Mouse (Mus musculus) forebrain, embryonic 10.5 days (tissue): ENCODE results near the gene Shroom3. TPM values are rescaled to one million over a fixed set of nuclear protein-coding genes. Genes with fewer than 3 reads are reported as not detected.
A peak's percentile ranks its signal among the peaks of the same experiment; 100 is the strongest.

Source experiments
- DNase-seq: peaks from one replicate; pipeline ENCODE4 v3.0.0-alpha.2; 2017; ENCODE audit warnings: low spot score; ENCODE audit errors: extremely low spot score
- H3K27ac ChIP-seq: fragments of 300-500 bp; sonication (generic); 2 replicates; pipeline ENCODE4 v1.5.1; 2016; ENCODE audit warnings: mild to moderate bottlenecking
- H3K27me3 ChIP-seq: fragments of 300-500 bp; sonication (generic); 2 replicates; pipeline ENCODE4 v1.6.1; 2016; ENCODE audit warnings: mild to moderate bottlenecking; ENCODE audit not compliant: poor library complexity, severe bottlenecking
- H3K36me3 ChIP-seq: fragments of 300-500 bp; sonication (generic); replicated peaks from 2 replicates; pipeline ENCODE4 v1.6.1; 2016; ENCODE audit warnings: mild to moderate bottlenecking, moderate library complexity
- H3K4me1 ChIP-seq: fragments of 300-500 bp; sonication (generic); 2 replicates; pipeline ENCODE4 v1.6.1; 2016
- H3K4me3 ChIP-seq: fragments of 300-500 bp; sonication (generic); 2 replicates; pipeline ENCODE4 v1.5.1; 2016; ENCODE audit warnings: mild to moderate bottlenecking, moderate library complexity
- H3K9me3 ChIP-seq: fragments of 300-500 bp; sonication (generic); 2 replicates; pipeline ENCODE4 v1.6.1; 2016; ENCODE audit warnings: mild to moderate bottlenecking, moderate library complexity
- WGBS: fragments of 180-500 bp; shearing (Covaris S2); methylation state at CpG from one replicate; pipeline ENCODE4 v1.1.7; 2016; 5-methylcytosine and 5-hydroxymethylcytosine counted together
- polyA plus RNA-seq: library from polyadenylated mRNA; unstranded; fragments of >200 nt; fragmentation: Nextera tagmentation; extraction: Ambion mirVana; gene quantifications from 2 replicates; pipeline ENCODE4 v1.2.1, GENCODE M21; 2016

The Shroom3 gene
- polyA plus RNA-seq, 1 experiment from 2014 or later: 8.1 TPM

GRCm38 (mm10) chr5:92729221-92729620 lies 46.0 kb downstream of the Shroom3 start:
- 76% methylated on average over 6 of the region's 6 CpGs for WGBS
- no peak overlapping the region for H3K27ac ChIP-seq
- no peaks in the 10 kb centered on the region for H3K9me3 ChIP-seq
- DNase-seq: no peak
- peaks cover 6% of the 10 kb centered on the region for H3K4me1 ChIP-seq
- H3K4me3 ChIP-seq: no peak overlapping the region
- no peaks in the 10 kb centered on the region for H3K27me3 ChIP-seq
- H3K36me3 ChIP-seq: no peaks in the 10 kb centered on the region; the same call in 1 of the 2 replicates

DNA sequence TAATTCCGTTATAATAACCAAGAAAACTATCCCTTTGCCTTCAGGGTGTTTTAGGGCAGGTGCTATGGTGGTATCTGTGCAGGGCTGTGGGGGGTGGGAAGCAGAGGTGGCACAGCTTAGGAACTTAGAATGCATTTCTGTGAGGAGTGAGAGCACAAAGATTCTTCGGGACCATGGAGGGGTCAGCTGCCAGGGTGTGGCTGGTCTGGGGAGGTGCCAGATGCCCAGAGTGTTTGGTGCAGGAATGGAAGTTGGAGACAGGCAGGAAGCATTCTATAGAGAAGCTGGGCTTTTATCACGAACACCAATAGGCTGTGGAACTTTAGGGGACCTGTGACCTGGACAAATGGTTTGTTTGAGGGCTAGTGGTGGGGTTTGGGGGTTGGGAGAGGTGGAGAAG lies 58.6 kb downstream of the Shroom3 start:
- Histone ChIP-seq H3K4me3 (no peak overlapping the region), H3K36me3 (no peaks in the 10 kb centered on the region), H3K27me3 (no peaks in the 10 kb centered on the region), H3K4me1 (peaks cover 14% of the 10 kb centered on the region), H3K9me3 (no peaks in the 10 kb centered on the region), H3K27ac (0 out of 2 replicates have a peak overlapping the region, but pooled peaks have one; percentile 11)
- no peak for DNase-seq
- 81% methylated on average over 3 of the region's 3 CpGs for WGBS

- no peaks in the 10 kb centered on the region for H3K27me3 ChIP-seq
- peaks cover 16% of the 10 kb centered on the region for H3K4me1 ChIP-seq
- no peak overlapping the region for H3K4me3 ChIP-seq
- no peaks in the 10 kb centered on the region for H3K9me3 ChIP-seq
- no peaks in the 10 kb centered on the region for H3K36me3 ChIP-seq
- WGBS: 87% methylated on average over 5 of the region's 5 CpGs
- no peak for DNase-seq
- H3K27ac ChIP-seq: no peak overlapping the region
Measured at GRCm38 (mm10) chr5:92742701-92743100, 59.5 kb downstream of the Shroom3 start.

GRCm38 (mm10) chr5:92745390-92746253 lies 62.4 kb downstream of the Shroom3 start:
- WGBS: 90% methylated on average over 8 of the region's 8 CpGs
- DNase-seq: no peak
- H3K4me1 ChIP-seq: peaks cover 16% of the 10 kb centered on the region
- no peak overlapping the region for H3K4me3 ChIP-seq
- no peaks in the 10 kb centered on the region for H3K36me3 ChIP-seq
- no peaks in the 10 kb centered on the region for H3K9me3 ChIP-seq
- H3K27ac ChIP-seq: no peak overlapping the region
- no peaks in the 10 kb centered on the region for H3K27me3 ChIP-seq

DNA sequence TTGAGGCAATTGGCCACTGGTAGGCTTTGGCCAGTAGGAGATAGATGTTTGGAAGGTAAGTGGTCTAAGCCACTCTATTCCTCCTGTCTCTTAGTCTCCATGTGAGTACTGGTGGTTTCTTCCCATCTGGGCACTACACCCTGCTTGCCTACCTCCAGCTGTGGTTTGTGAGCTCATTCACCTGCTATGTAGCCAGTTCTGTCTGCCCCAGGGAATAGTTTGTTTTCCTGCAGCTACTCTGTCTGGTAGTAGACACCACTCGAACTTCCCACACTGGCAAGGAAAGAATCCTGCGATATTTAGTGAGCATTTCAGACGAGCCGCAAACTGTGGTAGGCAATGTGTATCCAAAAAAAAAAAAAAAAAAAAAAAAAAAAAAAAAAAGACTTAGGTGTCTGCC lies 68.3 kb downstream of the Shroom3 start:
- WGBS: 88% methylated on average over 4 of the region's 4 CpGs
- no peak for DNase-seq
- H3K36me3 ChIP-seq: peaks cover 4% of the 10 kb centered on the region; the same call in 1 of the 2 replicates
- no peaks in the 10 kb centered on the region for H3K27me3 ChIP-seq
- peaks cover 3% of the 10 kb centered on the region; the same call in 1 of the 2 replicates for H3K4me1 ChIP-seq
- no peak overlapping the region for H3K4me3 ChIP-seq
- no peak overlapping the region for H3K27ac ChIP-seq
- 0 out of 2 replicates have a peak, but pooled peaks cover 6% of the 10 kb centered on the region for H3K9me3 ChIP-seq

GRCm38 (mm10) chr5:92755241-92755775 lies 72.1 kb downstream of the Shroom3 start:
- DNase-seq: no peak
- H3K36me3 ChIP-seq: peaks cover 4% of the 10 kb centered on the region; the same call in 1 of the 2 replicates
- no peaks in the 10 kb centered on the region for H3K27me3 ChIP-seq
- H3K4me1 ChIP-seq: no peaks in the 10 kb centered on the region; the same call in 1 of the 2 replicates
- no peak overlapping the region for H3K27ac ChIP-seq
- no peak overlapping the region for H3K4me3 ChIP-seq
- 0 out of 2 replicates have a peak, but pooled peaks cover 6% of the 10 kb centered on the region for H3K9me3 ChIP-seq
- WGBS: 90% methylated on average over 7 of the region's 7 CpGs

DNA sequence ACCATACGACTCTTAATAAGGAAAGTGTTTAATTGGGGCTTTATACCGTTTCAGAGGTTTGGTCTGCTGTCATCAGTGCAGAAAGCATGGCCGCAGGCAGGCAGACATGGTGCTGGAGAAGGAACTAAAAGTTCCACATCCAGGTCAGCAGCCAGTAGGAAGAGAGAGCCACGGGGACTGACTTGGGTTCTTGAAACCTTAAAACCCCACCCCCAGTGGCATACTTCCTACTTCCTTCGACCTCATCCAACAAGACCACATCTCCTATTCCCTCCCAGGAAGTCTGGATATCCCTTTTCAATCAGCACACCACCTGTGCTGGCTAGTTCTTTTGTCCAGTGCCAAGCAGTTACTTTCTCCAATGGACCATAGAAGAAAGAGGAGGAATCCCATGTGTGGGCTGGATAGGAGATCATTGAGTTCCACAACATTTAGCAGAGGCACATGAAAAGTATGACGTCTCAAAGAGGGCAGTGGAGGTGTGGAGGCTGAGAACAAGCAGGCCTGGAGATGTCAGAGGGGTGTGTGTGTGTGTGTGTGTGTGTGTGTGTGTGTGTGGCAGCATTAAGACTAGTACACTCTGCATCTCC lies 76.0 kb downstream of the Shroom3 start:
- no peaks in the 10 kb centered on the region for H3K9me3 ChIP-seq
- H3K4me3 ChIP-seq: no peak overlapping the region
- H3K27me3 ChIP-seq: no peaks in the 10 kb centered on the region
- no peak overlapping the region for H3K27ac ChIP-seq
- no peaks in the 10 kb centered on the region for H3K36me3 ChIP-seq
- DNase-seq: no peak
- WGBS: 87% methylated on average over 6 of the region's 6 CpGs
- peaks cover 13% of the 10 kb centered on the region for H3K4me1 ChIP-seq

DNA sequence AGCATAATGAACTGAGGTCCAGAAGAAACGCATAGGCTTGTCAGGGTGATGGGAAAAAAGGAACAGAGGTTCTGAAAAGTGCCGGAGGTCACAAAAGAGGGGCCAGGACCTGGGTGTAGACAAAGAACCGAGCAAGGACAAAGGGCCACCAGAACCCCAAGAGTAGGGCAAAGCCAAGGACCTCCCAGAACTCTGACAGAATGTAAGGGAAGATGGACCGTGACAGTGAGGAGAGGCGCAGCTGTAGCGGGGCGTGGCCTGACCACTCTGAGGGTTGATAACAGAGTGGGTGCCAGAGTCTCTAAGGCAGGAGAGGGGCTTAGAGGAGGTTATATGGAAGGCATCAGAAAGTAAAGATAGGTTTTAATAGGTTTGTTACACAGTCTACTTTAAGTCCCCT lies 77.3 kb downstream of the Shroom3 start:
- no peak for DNase-seq
- Histone ChIP-seq H3K4me1 (peaks cover 13% of the 10 kb centered on the region), H3K36me3 (no peaks in the 10 kb centered on the region), H3K9me3 (no peaks in the 10 kb centered on the region), H3K27me3 (no peaks in the 10 kb centered on the region), H3K4me3 (no peak overlapping the region), H3K27ac (no peak overlapping the region)
- whole genome bisulfite sequencing: 84% methylated on average over 7 of the region's 7 CpGs

DNA sequence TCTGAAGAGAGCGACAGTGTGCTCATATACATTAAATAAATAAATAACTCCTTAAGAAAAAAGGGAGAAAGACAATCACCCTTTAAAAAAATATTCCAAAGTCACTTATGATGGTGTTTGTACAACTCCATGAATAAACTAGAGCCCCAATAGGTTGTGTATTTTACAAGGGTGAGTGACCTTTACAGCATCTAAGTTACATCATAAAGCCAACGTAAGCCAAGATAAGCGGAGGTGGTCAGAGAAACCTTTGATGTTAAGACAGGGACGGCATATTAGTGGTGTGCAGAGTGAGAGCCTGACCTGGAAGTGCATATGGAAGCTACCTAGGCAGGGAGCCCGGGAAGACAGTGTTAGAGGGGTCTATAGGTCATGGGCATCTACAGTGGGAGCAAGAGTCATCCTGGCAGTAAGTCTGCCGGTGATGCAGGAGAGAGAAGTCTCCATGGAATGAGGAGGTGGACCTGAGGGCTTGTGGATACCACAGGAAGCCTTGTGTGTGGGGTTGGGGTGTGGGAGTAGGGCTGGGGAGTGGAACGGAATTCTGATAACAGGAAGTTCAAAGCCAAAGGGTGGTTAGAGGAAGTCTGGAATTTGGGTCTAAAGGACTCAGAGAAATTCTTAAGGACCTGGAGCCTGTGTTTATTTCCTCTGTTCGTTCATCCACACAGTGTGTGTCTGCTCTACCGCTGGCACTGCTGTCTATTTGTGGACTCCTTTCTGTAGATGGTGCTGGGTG lies 78.5 kb downstream of the Shroom3 start:
- Histone ChIP-seq H3K4me3 (no peak overlapping the region), H3K27ac (no peak overlapping the region), H3K9me3 (no peaks in the 10 kb centered on the region), H3K36me3 (no peaks in the 10 kb centered on the region), H3K4me1 (peaks cover 13% of the 10 kb centered on the region), H3K27me3 (no peaks in the 10 kb centered on the region)
- no peak for DNase-seq
- WGBS: 87% methylated on average over 9 of the region's 9 CpGs

GRCm38 (mm10) chr5:92762425-92762824 lies 79.2 kb downstream of the Shroom3 start:
- H3K4me1 ChIP-seq: peaks cover 18% of the 10 kb centered on the region
- no peaks in the 10 kb centered on the region for H3K9me3 ChIP-seq
- DNase-seq: no peak
- 87% methylated on average over 5 of the region's 5 CpGs for WGBS
- no peak overlapping the region for H3K27ac ChIP-seq
- no peak overlapping the region for H3K4me3 ChIP-seq
- H3K36me3 ChIP-seq: no peaks in the 10 kb centered on the region
- H3K27me3 ChIP-seq: no peaks in the 10 kb centered on the region

- no peak overlapping the region for H3K27ac ChIP-seq
- 59% methylated on average over 4 of the region's 4 CpGs for WGBS
- peaks cover 24% of the 10 kb centered on the region for H3K4me1 ChIP-seq
- no peaks in the 10 kb centered on the region for H3K27me3 ChIP-seq
- no peak for DNase-seq
- H3K36me3 ChIP-seq: no peaks in the 10 kb centered on the region
- H3K4me3 ChIP-seq: no peak overlapping the region
- H3K9me3 ChIP-seq: no peaks in the 10 kb centered on the region
Measured at GRCm38 (mm10) chr5:92763546-92763952, 80.3 kb downstream of the Shroom3 start.

DNA sequence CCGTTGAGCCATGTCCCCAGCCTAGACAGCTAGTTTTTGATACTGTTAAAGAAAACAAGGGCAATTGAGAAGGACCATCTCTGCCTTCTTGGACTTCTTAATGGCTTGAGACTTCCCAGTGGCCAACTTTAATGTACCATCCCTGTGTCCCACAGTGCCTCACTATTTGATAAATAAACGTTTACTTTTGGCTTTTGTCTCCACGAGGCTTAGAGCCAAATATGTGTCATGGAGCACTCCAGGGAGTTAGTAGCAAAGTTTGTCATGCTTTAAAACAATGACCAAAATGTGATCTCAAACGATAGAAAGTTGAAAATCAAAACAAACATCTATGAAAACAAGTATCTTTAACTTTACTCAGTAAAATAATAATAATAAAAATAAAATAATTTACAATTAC lies 83.1 kb downstream of the Shroom3 start:
- peaks cover 2% of the 10 kb centered on the region; the same call in 1 of the 2 replicates for H3K36me3 ChIP-seq
- H3K4me1 ChIP-seq: peaks cover 24% of the 10 kb centered on the region
- no peak for DNase-seq
- H3K4me3 ChIP-seq: no peak overlapping the region
- H3K9me3 ChIP-seq: peaks cover 7% of the 10 kb centered on the region; the same call in 1 of the 2 replicates
- no peak overlapping the region for H3K27ac ChIP-seq
- WGBS: 79% methylated on average over 4 of the region's 4 CpGs
- no peaks in the 10 kb centered on the region for H3K27me3 ChIP-seq
